Mouse (Mus musculus): ENCODE measurements at regions not wholly inside any gene's neighbourhood (a gene's known extent, or its start where the extent isn't known, plus 50 kb on each side); places are given as distances from the start of the nearest gene placed in this dataset.
A peak's percentile ranks its signal among the peaks of the same experiment; 100 is the strongest.

DNA sequence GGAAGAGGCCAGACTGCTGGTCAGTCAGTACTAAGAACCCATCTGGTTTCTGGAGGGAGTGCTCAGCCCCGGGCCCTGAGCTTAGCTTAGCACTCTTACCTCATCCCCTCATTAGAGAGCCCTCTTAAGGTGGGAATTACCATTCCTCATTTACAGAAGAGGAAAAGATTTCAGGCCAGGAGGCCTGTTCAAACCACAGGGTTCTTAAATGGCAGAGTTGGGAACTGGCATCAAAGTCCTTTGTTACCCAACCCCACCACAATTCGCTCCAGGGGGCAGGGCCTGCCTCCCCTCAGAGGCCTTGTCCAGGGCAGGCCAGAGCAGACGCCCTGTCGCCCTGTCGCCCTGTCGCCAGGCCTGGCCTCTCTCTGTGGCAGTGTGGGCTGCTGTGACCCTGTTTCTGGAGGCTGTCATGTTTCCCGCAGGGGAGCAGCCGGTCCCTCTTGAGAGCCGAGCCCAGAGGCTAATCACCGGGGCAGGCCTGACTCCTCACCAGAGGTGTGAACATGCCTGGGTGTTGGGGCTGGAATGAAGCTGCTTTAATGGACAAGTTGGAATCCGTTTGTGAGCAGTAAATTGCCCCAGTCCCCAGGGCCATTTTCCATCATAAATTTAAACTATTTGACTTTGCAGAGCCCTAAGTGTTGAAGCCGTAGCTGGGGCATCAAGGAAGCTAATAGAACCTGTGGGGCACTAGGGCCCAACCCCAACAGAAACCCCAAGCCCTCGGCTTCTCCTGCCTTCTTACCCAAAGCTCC lies 116.9 kb upstream of the Haao start:
- Histone ChIP-seq H3K9ac (replicated peaks; ENCODE audit: low read length) (0 out of 2 replicates have a peak overlapping the region, but pooled peaks have one; percentile 7), H3K4me3 (ENCODE audit: low read length) (no peak overlapping the region), H3K27ac (ENCODE audit: low read length) (no peak overlapping the region), H3K27me3 (ENCODE audit: insufficient read depth, low read length) (no peaks in the 10 kb centered on the region), H3K4me1 (ENCODE audit: insufficient read depth, low read length) (peaks cover 53% of the 10 kb centered on the region), H3K9me3 (ENCODE audit: low read length) (no peaks in the 10 kb centered on the region), H3K4me2 (replicated peaks; ENCODE audit: low read depth, low read length) (no peak overlapping the region), H3K36me3 (ENCODE audit: insufficient read depth, low read length) (no peaks in the 10 kb centered on the region)
- no peak; the same call in 1 of the 2 replicates for ATAC-seq (ENCODE audit: low FRiP score, low TSS enrichment)
- WGBS = 50% methylated on average over 13 of the region's 13 CpGs

DNA sequence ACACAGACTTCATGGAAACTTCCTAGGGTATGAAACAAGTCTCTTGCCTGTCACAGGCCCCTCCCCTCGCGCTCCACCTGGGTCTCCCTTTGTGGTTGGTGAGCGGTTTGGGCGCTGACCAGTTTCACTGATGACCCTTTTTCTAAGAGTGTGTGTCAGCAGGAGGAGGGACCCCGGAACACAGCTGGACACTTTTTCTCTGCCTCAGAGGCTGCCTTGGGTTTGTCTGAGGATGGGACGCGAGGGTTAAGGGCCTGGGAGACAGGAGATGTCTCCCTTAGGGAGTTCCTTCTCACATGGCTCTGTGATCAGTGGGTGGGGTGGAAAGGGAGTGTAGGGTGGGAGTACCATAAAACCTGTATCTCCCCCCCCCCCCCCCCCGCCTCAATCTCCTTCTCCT lies 115.8 kb upstream of the Haao start:
- H3K4me3 ChIP-seq (ENCODE audit: low read length) = no peak overlapping the region
- no peak for ATAC-seq (ENCODE audit: low FRiP score, low TSS enrichment)
- H3K4me2 ChIP-seq (replicated peaks; ENCODE audit: low read depth, low read length) = no peak overlapping the region
- H3K9ac ChIP-seq (replicated peaks; ENCODE audit: low read length) = no peak overlapping the region
- H3K36me3 ChIP-seq (ENCODE audit: insufficient read depth, low read length) = no peaks in the 10 kb centered on the region
- no peaks in the 10 kb centered on the region for H3K27me3 ChIP-seq (ENCODE audit: insufficient read depth, low read length)
- 70% methylated on average over 8 of the region's 8 CpGs for WGBS
- no peaks in the 10 kb centered on the region for H3K9me3 ChIP-seq (ENCODE audit: low read length)
- H3K27ac ChIP-seq (ENCODE audit: low read length) = no peak overlapping the region
- H3K4me1 ChIP-seq (ENCODE audit: insufficient read depth, low read length) = peaks cover 58% of the 10 kb centered on the region

DNA sequence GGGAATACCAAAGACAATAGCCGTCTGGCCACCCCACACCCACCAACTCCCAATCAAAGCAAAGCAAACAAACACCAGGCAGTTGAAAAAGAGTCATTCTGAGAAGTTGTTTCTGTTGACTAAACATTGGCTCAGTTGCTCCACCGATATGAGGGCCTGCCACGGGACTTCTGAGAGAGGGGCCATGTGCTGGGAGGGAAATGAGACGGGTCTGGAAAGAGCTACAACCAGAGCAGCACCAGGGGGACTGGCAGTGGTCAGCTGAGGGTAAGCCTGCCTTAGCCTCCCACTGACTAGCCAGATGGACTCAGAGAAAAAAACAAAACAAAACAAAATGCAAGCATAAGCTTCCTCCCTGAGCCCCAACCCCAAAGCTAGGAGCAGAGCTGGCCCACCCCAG lies 115.1 kb upstream of the Haao start:
- Histone ChIP-seq H3K4me3 (ENCODE audit: low read length) (no peak overlapping the region), H3K9ac (replicated peaks; ENCODE audit: low read length) (peak overlapping the region; percentile 41), H3K36me3 (ENCODE audit: insufficient read depth, low read length) (no peaks in the 10 kb centered on the region), H3K4me2 (replicated peaks; ENCODE audit: low read depth, low read length) (no peak overlapping the region), H3K27ac (ENCODE audit: low read length) (0 out of 2 replicates have a peak overlapping the region, but pooled peaks have one; percentile 51), H3K9me3 (ENCODE audit: low read length) (no peaks in the 10 kb centered on the region), H3K4me1 (ENCODE audit: insufficient read depth, low read length) (peaks cover 65% of the 10 kb centered on the region), H3K27me3 (ENCODE audit: insufficient read depth, low read length) (no peaks in the 10 kb centered on the region)
- no peak for ATAC-seq (ENCODE audit: low FRiP score, low TSS enrichment)
- 15% methylated on average over 4 of the region's 4 CpGs for WGBS

DNA sequence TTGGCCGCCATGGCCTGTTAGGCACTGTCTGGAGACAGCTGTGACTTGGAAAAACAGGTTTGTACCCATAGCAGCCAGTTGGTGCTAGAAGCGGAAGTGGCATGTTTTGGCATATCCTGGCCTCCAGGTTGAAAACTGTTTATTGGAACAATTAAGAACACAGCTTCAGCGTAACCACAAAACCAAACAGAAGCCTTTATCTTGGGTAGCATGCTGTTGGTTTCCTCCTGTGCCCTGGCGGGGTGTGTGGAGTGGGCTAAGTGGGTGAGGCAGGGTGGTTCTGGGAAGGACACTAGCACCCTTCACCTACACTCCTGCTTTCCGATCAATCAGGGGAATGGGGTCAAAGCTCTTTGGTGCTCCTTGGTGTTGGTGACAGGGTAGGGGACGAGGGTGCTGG lies 114.4 kb upstream of the Haao start:
- WGBS = 87% methylated on average over 6 of the region's 6 CpGs
- Histone ChIP-seq H3K4me3 (ENCODE audit: low read length) (no peak overlapping the region), H3K4me1 (ENCODE audit: insufficient read depth, low read length) (peaks cover 73% of the 10 kb centered on the region), H3K27me3 (ENCODE audit: insufficient read depth, low read length) (no peaks in the 10 kb centered on the region), H3K9me3 (ENCODE audit: low read length) (no peaks in the 10 kb centered on the region), H3K27ac (ENCODE audit: low read length) (peak overlapping the region; percentile 51; the same call in 1 of the 2 replicates), H3K9ac (replicated peaks; ENCODE audit: low read length) (no peak overlapping the region), H3K36me3 (ENCODE audit: insufficient read depth, low read length) (no peaks in the 10 kb centered on the region), H3K4me2 (replicated peaks; ENCODE audit: low read depth, low read length) (no peak overlapping the region)
- ATAC-seq (ENCODE audit: low FRiP score, low TSS enrichment) = no peak

DNA sequence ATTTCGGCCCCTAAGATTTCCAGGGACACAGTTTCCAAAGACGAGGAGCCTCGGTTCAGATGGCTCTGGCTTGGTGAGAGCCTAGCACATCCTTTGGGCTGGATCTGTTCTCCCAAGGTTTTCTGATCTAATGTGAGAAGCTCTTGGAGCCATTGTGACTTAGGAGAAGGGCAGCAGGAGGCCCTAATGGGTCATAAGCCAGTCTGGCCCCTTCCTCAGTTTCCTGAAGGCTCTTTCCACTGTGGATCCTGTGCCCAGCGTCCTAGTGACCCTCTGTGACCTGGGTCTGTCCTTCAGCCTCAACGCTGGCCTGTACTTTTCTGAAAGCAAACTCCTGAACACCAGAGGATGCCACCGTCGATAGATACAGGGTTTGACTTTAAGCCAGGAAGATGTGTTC lies 113.1 kb upstream of the Haao start:
- Histone ChIP-seq H3K27ac (ENCODE audit: low read length) (peak overlapping the region; percentile 99), H3K36me3 (ENCODE audit: insufficient read depth, low read length) (no peaks in the 10 kb centered on the region), H3K4me3 (ENCODE audit: low read length) (no peak overlapping the region), H3K4me2 (replicated peaks; ENCODE audit: low read depth, low read length) (no peak overlapping the region), H3K9ac (replicated peaks; ENCODE audit: low read length) (peak overlapping the region; percentile 20; the same call in 1 of the 2 replicates), H3K4me1 (ENCODE audit: insufficient read depth, low read length) (peaks cover 86% of the 10 kb centered on the region), H3K27me3 (ENCODE audit: insufficient read depth, low read length) (no peaks in the 10 kb centered on the region), H3K9me3 (ENCODE audit: low read length) (no peaks in the 10 kb centered on the region)
- WGBS = 47% methylated on average over 7 of the region's 7 CpGs
- no peak for ATAC-seq (ENCODE audit: low FRiP score, low TSS enrichment)

DNA sequence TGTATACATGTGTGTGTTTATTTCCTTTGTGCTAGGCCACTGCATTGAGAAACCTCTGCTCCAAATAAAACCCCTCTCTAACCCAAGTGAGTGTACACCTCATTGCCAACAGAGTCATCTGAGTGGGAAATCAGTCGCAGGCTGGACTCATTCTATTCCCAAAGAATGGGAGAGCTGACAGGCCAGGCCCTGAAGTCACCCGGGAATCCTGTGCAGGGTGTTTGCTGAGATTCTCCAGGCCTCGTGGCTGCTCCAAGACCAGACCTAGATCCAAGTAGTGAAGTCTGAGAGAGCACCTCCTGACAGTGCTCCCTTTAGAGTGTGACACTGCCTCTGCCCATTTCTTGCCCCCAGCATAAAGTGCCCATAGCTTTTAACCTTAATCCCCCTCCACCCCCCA lies 112.4 kb upstream of the Haao start:
- peaks cover 92% of the 10 kb centered on the region for H3K4me1 ChIP-seq (ENCODE audit: insufficient read depth, low read length)
- no peaks in the 10 kb centered on the region for H3K36me3 ChIP-seq (ENCODE audit: insufficient read depth, low read length)
- H3K27ac ChIP-seq (ENCODE audit: low read length) = peak overlapping the region; percentile 99
- no peaks in the 10 kb centered on the region for H3K27me3 ChIP-seq (ENCODE audit: insufficient read depth, low read length)
- 56% methylated on average over 3 of the region's 3 CpGs for WGBS
- no peak overlapping the region for H3K4me3 ChIP-seq (ENCODE audit: low read length)
- no peak overlapping the region for H3K4me2 ChIP-seq (replicated peaks; ENCODE audit: low read depth, low read length)
- no peaks in the 10 kb centered on the region for H3K9me3 ChIP-seq (ENCODE audit: low read length)
- no peak for ATAC-seq (ENCODE audit: low FRiP score, low TSS enrichment)
- peak overlapping the region; percentile 20; the same call in 1 of the 2 replicates for H3K9ac ChIP-seq (replicated peaks; ENCODE audit: low read length)

DNA sequence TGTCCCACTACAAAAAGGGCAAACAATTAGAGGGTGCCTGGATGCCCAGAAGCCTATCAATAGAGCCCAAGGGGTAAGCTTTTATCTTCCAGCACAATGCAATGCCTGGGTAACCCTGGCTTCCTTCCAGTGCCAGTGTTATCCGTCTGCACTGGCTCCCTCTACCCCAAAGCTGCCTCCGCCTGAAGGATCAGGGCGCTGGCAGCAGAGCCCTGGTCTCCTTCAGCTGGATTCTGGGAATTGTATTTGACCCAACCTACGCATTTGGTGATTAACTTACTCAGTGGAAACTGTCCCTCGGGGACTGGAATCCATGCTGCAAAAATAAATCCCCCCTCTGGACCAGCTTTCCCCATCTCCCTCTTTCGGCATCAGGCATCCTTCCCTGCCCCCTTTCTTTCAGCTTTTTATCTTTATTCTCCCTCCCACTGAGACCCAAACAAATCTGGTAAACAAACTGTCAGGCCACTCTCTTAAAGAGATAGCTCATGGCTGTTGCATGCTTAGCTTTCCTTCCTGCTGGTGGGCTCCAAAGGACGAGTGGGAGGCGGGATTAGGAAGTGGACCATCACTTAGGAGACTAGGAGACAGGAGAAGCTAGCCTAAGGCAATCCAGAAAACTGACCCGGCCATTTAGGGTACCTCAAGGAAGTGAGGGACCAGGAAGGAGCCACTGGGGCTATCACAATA lies 111.5 kb upstream of the Haao start:
- Histone ChIP-seq H3K9ac (replicated peaks; ENCODE audit: low read length) (no peak overlapping the region; the same call in 1 of the 2 replicates), H3K27me3 (ENCODE audit: insufficient read depth, low read length) (no peaks in the 10 kb centered on the region), H3K4me3 (ENCODE audit: low read length) (no peak overlapping the region), H3K4me1 (ENCODE audit: insufficient read depth, low read length) (peaks cover 92% of the 10 kb centered on the region), H3K27ac (ENCODE audit: low read length) (peak overlapping the region; percentile 99), H3K4me2 (replicated peaks; ENCODE audit: low read depth, low read length) (no peak overlapping the region), H3K9me3 (ENCODE audit: low read length) (no peaks in the 10 kb centered on the region), H3K36me3 (ENCODE audit: insufficient read depth, low read length) (no peaks in the 10 kb centered on the region)
- no peak for ATAC-seq (ENCODE audit: low FRiP score, low TSS enrichment)
- 50% methylated on average over 9 of the region's 9 CpGs for WGBS

DNA sequence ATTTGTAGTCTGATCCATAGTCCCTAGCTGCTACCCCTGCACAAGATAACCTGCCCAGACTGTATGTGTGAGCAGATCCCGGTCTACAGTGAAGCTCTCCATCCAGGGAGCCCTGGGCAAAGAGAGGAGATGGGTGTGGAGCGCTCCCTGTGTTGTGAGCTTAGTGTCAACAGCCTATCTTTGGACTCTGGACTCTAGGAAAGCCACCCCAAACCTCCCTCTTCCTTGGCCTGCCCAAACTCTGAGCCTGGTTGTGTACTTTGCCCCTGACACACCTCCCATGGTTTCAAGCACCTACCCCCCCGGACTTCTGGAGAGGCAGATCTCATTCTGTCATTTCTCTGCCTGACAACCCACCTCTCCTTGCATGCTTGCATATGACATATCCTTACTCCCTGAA lies 110.9 kb upstream of the Haao start:
- no peaks in the 10 kb centered on the region for H3K27me3 ChIP-seq (ENCODE audit: insufficient read depth, low read length)
- H3K9me3 ChIP-seq (ENCODE audit: low read length) = no peaks in the 10 kb centered on the region
- H3K4me1 ChIP-seq (ENCODE audit: insufficient read depth, low read length) = peaks cover 92% of the 10 kb centered on the region
- H3K36me3 ChIP-seq (ENCODE audit: insufficient read depth, low read length) = no peaks in the 10 kb centered on the region
- ATAC-seq (ENCODE audit: low FRiP score, low TSS enrichment) = no peak
- H3K27ac ChIP-seq (ENCODE audit: low read length) = peak overlapping the region; percentile 99
- H3K4me3 ChIP-seq (ENCODE audit: low read length) = no peak overlapping the region
- 86% methylated on average over 3 of the region's 3 CpGs for WGBS
- H3K4me2 ChIP-seq (replicated peaks; ENCODE audit: low read depth, low read length) = no peak overlapping the region
- no peak overlapping the region; the same call in 1 of the 2 replicates for H3K9ac ChIP-seq (replicated peaks; ENCODE audit: low read length)

DNA sequence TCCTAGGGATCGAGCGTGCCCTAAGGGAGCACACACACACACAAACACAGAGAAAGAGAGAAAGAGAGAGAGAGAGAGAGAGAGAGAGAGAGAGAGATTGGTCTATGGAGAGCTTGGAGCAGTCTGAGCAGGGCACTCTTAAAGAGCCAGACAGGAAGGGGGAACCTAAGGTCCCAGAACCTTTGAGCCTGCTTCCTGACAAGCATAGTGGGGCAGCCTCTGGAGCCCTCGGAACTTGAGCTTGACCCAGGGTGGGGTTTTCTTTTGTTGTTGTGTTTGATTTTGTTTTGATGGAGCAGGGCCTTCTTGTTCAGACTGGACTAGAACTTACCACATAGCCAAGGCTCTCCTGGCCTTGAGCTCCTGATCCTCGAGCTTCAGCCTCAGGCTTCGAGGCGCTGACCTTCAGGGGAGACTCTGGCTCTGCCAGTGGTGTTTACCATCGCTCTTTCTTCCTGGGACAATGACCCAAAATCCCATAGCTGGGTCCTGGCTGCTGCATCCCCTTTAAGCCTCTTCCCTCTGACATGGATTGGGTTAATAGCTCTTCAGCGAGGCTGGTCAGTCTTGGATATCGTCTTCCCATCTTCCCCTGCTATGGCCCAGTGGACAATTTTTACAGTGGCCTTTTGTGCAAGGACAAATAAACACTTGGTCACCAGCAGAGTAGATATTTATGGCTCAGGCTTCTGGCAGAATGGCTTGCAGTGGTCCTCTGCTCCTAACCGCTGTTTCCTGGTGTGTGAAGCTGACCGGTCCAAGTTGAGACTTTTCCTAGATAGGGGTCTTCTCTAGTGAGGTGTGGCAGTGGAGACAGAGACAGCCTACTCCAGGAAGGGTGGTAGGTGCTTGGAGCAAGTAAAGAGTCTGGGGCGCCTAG lies 110.1 kb upstream of the Haao start:
- no peak overlapping the region for H3K4me3 ChIP-seq (ENCODE audit: low read length)
- ATAC-seq (ENCODE audit: low FRiP score, low TSS enrichment) = no peak
- peaks cover 91% of the 10 kb centered on the region for H3K4me1 ChIP-seq (ENCODE audit: insufficient read depth, low read length)
- no peaks in the 10 kb centered on the region for H3K36me3 ChIP-seq (ENCODE audit: insufficient read depth, low read length)
- no peak overlapping the region for H3K4me2 ChIP-seq (replicated peaks; ENCODE audit: low read depth, low read length)
- no peaks in the 10 kb centered on the region for H3K9me3 ChIP-seq (ENCODE audit: low read length)
- H3K27ac ChIP-seq (ENCODE audit: low read length) = peak overlapping the region; percentile 99
- H3K9ac ChIP-seq (replicated peaks; ENCODE audit: low read length) = no peak overlapping the region; the same call in none of the 2 replicates
- WGBS = 27% methylated on average over 12 of the region's 12 CpGs
- H3K27me3 ChIP-seq (ENCODE audit: insufficient read depth, low read length) = no peaks in the 10 kb centered on the region
